Mouse (Mus musculus) heart, adult 2 months (tissue): Measurements from ENCODE around the gene Nucb1. TPM values are rescaled to one million over a fixed set of nuclear protein-coding genes. Genes with fewer than 3 reads are reported as not detected.
"Not testable (repeated sequence)": the region's sequence is repeated elsewhere in the genome, so short reads cannot be mapped to it uniquely, and the experiment has no call there.

Experiments
- DNase-seq, 2 experiments: peaks; one replicate each; pipeline ENCODE4 v3.0.0; 2021
- H3K27ac ChIP-seq: fragments of 200-600 bp; 2 replicates; pipeline ENCODE4 v1.8.1; 2022
- H3K27me3 ChIP-seq: fragments of 200-500 bp; 2 replicates; pipeline ENCODE4 v1.6.1; 2012; ENCODE audit warnings: mild to moderate bottlenecking, low read length, inconsistent platforms, mixed read lengths; ENCODE audit not compliant: control insufficient read depth, insufficient read depth
- H3K36me3 ChIP-seq: fragments of 200-500 bp; 2 replicates; pipeline ENCODE4 v1.6.1; 2012; ENCODE audit warnings: low read length, inconsistent platforms; ENCODE audit not compliant: control insufficient read depth, insufficient read depth
- H3K4me1 ChIP-seq: fragments of 200-500 bp; 2 replicates; pipeline ENCODE4 v1.6.1; 2011; ENCODE audit warnings: low read length; ENCODE audit not compliant: control insufficient read depth, insufficient read depth
- H3K4me3 ChIP-seq: fragments of 200-600 bp; 2 replicates; pipeline ENCODE4 v1.8.1; 2022
- H3K79me2 ChIP-seq: fragments of 200-500 bp; replicated peaks from 2 replicates; pipeline ENCODE4 v1.6.1; 2012; ENCODE audit warnings: mild to moderate bottlenecking, inconsistent platforms, low read length, moderate library complexity, mixed read lengths; ENCODE audit not compliant: control insufficient read depth, insufficient read depth
- H3K9ac ChIP-seq: fragments of 200-500 bp; 2 replicates; pipeline ENCODE4 v1.6.1; 2012; ENCODE audit warnings: low read depth, mild to moderate bottlenecking, control low read depth, inconsistent platforms, low read length, mixed read lengths
- CTCF ChIP-seq: fragments of 200-600 bp; IDR thresholded peaks from 2 replicates; pipeline ENCODE4 v1.8.1; 2022; ENCODE audit warnings: antibody characterized with exemption, mild to moderate bottlenecking, moderate library complexity
- EP300 ChIP-seq: fragments of 200-500 bp; IDR thresholded peaks from 2 replicates; pipeline ENCODE4 v1.6.1; 2011; ENCODE audit warnings: low read depth, low read length, control low read depth; ENCODE audit not compliant: insufficient read depth
- POLR2A ChIP-seq: fragments of 200-500 bp; IDR thresholded peaks from 2 replicates; pipeline ENCODE4 v1.6.1; 2011; ENCODE audit warnings: mild to moderate bottlenecking, low read depth, low read length, control low read depth; ENCODE audit not compliant: insufficient read depth
- WGBS: fragments of 180-500 bp; shearing (Covaris S2); methylation state at CpG from one replicate; pipeline ENCODE4 v1.1.7; 2018; 5-methylcytosine and 5-hydroxymethylcytosine counted together
- intact Hi-C: fragments of 180-260 bp; cut with DNase I; formaldehyde crosslinking; loops from one replicate; pipeline ENCODE4 v1.15.1; 2025
- polyA plus RNA-seq: library from polyadenylated mRNA; depleted of rRNA; stranded (reverse); fragments of >200 nt; gene quantifications from 2 replicates; pipeline ENCODE4 v1.2.3, GENCODE M21; 2012
- total RNA-seq, 2 experiments: library from RNA; stranded (reverse); gene quantifications; 2 replicates each; pipeline ENCODE4 v1.2.3; 2021

Gene Nucb1
- total and polyA plus RNA-seq, 3 experiments, result 132 to 177 (median 152) TPM

DNA sequence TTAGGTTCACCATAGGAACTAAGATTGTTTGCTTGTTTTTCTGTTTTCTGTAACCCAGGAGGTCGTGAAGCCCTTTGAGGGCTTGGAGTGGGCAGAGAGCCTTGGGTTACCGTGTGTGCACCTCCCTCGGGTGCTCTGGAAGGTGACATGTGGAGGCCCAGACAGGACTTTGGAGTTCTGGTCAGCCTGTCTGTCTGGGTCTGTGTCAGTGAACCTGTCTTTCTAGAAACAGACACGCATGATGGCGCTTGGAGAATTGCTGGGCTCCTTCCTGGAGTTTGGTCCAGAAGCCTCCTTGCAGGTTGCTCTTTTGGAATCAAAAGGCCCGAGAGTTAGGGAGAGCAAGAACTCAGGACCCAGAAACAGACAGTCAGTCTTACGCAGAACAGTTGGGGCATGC is 49.8 kb downstream of the Nucb1 start:
- Histone ChIP-seq H3K9ac (peak overlapping the region; percentile 64; the same call in 1 of the 2 replicates), H3K27ac (peak overlapping the region; percentile 96), H3K36me3 (peaks cover 12% of the 10 kb centered on the region), H3K4me3 (peak overlapping the region; percentile 54), H3K79me2 (no peaks in the 10 kb centered on the region), H3K4me1 (peaks cover 15% of the 10 kb centered on the region), H3K27me3 (no peaks in the 10 kb centered on the region)
- DNase-seq, result peak; percentile 43 to 51
- intact Hi-C loops, result loop anchor here (5.0 to 10.0 kb wide), 2 partner anchors 242 to 344 kb away; no protein-coding TSS in a partner anchor
- no peak for TF ChIP-seq POLR2A
- TF ChIP-seq CTCF, result no peak
- no peak for TF ChIP-seq EP300
- 60% methylated on average over 7 of the region's 7 CpGs for WGBS

DNA sequence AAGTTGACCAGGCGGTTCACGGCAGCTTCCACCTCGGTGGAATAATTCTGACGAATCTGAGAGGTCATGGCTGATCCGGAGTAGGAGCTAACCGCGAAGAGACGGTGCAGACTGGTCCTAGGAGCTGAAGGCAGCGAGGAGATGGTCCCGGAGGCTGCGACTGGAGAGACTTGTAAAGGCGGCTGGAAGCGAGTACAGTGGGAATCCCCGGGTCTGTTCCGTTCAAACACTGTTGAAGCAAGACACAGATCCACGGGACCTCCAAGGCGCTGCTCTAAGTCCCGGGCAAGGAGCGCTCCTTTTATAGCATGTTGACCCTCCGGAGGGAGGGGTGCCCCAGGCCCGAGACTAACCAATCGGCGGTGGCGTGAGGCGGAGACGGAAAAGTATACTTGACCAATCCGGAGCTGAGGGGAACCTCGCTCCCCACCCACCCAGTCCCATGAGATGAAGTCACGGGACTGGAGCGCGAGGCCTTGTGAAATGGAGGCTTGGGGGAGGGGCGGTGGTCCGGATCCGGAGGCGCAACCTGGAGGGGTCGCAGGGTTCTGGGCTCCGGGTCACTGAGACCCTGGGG is 50.6 kb downstream of the Nucb1 start, which contains the start of gene Ftl1:
Ftl1 (minus strand) TSS at position 321 of the 577 bp plus-strand sequence.
- WGBS, result 1% methylated on average over 33 of the region's 37 CpGs
- peaks cover 12% of the 10 kb centered on the region for H3K36me3 ChIP-seq

DNA sequence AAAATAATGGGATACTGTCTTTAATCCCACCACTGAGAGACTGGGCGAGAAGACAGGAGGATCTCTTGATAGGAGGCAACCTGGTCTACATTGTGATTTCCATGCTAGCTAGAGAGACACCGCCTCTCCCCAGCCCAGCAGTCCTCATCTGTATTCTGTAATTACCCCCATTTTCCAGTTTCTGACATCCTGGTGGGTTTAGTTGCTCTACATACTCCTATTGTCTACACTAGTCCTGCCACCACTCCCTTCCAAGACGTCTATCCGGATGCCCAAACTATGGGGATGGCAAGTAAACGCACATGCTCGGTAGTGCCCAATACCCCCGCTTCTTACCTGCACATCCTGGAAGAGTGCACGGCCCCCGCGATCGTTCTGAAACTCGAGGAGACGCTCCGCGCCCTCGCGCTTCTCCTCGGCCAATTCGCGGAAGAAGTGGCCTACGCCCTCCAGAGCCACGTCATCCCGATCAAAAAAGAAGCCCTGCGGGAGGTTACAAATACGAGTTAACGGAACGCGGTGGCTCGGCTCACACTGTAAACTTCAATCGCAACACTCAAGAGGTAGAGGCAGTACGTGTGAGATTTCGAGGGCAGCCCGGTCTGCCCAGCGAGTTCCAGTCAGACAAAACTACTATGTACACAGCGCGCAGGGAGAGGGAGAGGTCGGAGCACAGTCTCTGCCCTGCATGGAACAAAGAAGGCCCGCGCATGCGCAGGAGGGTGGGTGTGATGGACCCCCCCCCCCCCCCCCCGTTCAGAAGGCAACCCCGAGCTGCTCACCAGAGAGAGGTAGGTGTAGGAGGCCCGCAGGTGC is 51.2 kb downstream of the Nucb1 start:
- H3K4me3 ChIP-seq, result peak overlapping the region; percentile 59
- under 1% methylated on average over 43 of the region's 43 CpGs for WGBS
- H3K27me3 ChIP-seq, result no peaks in the 10 kb centered on the region
- no peaks in the 10 kb centered on the region for H3K79me2 ChIP-seq
- intact Hi-C loops, result loop anchor here (1.0 kb wide), 1 partner anchor 25 kb away; the partner anchor contains the start of gene Gys1
- DNase-seq, result peak; percentile 87 to 88
- peaks cover 15% of the 10 kb centered on the region for H3K4me1 ChIP-seq
- peak overlapping the region; percentile 96 for H3K27ac ChIP-seq
- H3K9ac ChIP-seq, result peak overlapping the region; percentile 72
- peaks cover 12% of the 10 kb centered on the region for H3K36me3 ChIP-seq
- TF ChIP-seq POLR2A (peak; percentile 34), EP300 (0 out of 2 replicates have a peak, but pooled peaks have one; percentile 6), CTCF (no peak)

More for the DNA sequence above, 50.6 kb downstream of the Nucb1 start, which contains the start of gene Ftl1:
- Histone ChIP-seq H3K9ac (peak within 1 kb of the TSS; percentile 72), H3K4me3 (peak within 1 kb of the TSS; percentile 59), H3K27ac (peak within 1 kb of the TSS; percentile 96), H3K4me1 (peaks cover 15% of the 10 kb centered on the region)
- not testable (repeated sequence) for H3K27me3 ChIP-seq, H3K79me2 ChIP-seq
- intact Hi-C loops, result loop anchor here (1.0 to 10.0 kb wide), 3 partner anchors 25 to 345 kb away; partner anchors contain the start of gene Gys1
- 0 out of 2 replicates have a peak, but pooled peaks have one; percentile 18 for TF ChIP-seq EP300
- peak; percentile 98 for TF ChIP-seq POLR2A
- DNase-seq, result peak; percentile 94 to 98

DNA sequence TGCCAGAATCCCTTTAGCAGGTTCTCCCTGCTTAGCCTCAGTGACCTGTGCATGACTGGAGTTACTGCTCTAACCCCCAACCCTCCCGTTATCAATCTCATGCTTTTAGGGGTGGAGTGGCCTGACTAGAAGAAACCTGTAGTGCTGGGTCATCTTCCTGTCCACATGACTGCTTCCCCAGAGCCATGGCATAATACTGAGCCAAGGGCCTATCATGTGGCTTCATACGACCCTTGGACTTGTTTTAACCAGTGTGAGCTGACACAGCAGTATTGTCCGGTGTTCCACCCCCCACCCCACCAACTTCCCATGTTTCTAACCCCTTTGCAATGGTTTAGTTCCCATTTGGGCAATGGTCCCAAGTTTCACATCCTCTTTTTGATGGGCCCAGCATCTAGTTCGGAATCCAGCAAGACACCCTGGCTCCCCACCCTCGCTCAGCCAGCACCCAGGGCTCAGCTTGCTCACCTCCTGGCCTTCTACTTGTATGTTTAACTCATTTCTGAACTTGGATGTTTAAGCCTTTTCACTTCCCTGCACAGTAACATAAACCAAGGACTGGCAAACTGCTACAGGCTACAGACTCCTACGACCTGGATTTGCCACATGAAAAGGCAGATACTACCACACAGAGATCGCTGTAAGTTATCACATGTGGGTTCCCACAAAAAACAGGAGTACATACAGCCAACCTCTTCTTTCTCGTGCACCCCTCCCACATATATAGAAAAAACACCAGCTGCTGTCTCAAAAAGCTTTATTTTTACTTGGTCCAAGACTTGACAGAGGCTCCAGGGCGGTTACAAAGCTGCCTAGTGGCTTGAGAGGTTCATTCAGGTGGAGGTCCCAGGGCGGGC is 52.8 kb downstream of the Nucb1 start:
- WGBS, result 37% methylated on average over 10 of the region's 10 CpGs
- TF ChIP-seq CTCF, result no peak
- TF ChIP-seq EP300, result peak; percentile 76; the same call in 1 of the 2 replicates
- peak; percentile 46 for TF ChIP-seq POLR2A
- Histone ChIP-seq H3K9ac (no peak overlapping the region), H3K4me3 (peak overlapping the region; percentile 59; the same call in 1 of the 2 replicates), H3K27ac (peak overlapping the region; percentile 54), H3K4me1 (peaks cover 15% of the 10 kb centered on the region), H3K27me3 (no peaks in the 10 kb centered on the region), H3K79me2 (no peaks in the 10 kb centered on the region), H3K36me3 (peaks cover 12% of the 10 kb centered on the region)
- peak; percentile 43 to 58 for DNase-seq
- intact Hi-C loops, result no loop called here

DNA sequence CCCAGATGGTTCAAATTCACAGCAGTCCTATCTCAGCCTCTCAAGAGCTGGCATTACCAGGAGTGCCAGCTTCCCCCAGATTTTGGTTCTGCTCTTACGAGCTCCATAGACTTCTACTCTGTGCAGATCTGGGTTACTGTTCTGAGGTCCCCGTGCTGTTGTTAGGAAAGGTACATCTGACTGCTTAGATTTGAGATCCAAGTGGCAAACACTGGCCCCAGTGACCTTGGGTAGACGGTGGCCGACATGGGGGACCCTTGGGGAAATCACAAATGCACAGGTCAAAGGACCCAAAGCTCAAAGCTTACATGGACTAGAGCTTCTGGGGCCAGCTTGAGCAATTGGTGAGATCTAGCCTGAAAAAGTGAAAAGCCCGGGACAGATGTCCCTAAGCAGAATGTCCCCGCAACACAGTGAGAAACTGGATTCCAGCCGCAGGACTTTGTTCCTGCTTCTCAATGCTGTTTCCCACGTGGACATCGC is 53.4 kb downstream of the Nucb1 start:
- intact Hi-C loops, result no loop called here
- no peak for DNase-seq
- Histone ChIP-seq H3K36me3 (peaks cover 12% of the 10 kb centered on the region), H3K4me1 (peaks cover 15% of the 10 kb centered on the region), H3K27me3 (no peaks in the 10 kb centered on the region), H3K9ac (no peak overlapping the region), H3K79me2 (no peaks in the 10 kb centered on the region), H3K27ac (peak overlapping the region; percentile 52; the same call in 1 of the 2 replicates), H3K4me3 (no peak overlapping the region)
- 37% methylated on average over 9 of the region's 9 CpGs for WGBS
- TF ChIP-seq POLR2A (no peak), CTCF (no peak), EP300 (no peak)
